Mouse (Mus musculus) kidney, adult 2 months (tissue): Measurements from ENCODE around the gene Arhgap17.

Source experiments
- CTCF ChIP-seq: fragments of 200-500 bp; conservative IDR thresholded peaks from 2 replicates; pipeline ENCODE4 v1.5.1; 2011; ENCODE audit warnings: low read depth, mild to moderate bottlenecking, control low read depth, low read length, moderate library complexity, mixed read lengths; ENCODE audit not compliant: insufficient read depth, insufficient read length
- POLR2A ChIP-seq: fragments of 200-500 bp; IDR thresholded peaks from one replicate; pipeline ENCODE4 v1.6.1; 2011; ENCODE audit warnings: low read depth, low read length, control low read depth

DNA sequence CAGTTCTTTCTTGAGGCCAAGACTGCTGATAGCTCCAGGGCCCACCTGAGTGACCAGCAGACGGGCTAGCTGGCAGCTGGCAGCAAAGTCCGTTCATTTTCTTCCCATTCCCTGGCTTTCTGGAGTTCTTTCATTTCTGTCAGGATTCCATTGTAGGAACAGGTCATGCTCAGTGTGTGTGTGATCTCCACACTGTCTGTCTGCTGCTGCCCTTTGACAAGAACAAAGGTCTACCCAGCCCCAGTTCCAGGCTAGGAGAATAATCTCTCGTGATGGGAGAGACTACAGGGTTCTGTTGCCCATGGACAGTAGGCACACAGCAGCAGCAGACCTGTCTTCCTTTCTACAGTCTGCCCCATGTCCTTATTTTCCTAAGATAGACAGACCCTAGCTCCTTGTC lies 47.9 kb upstream of the Arhgap17 start:
- TF ChIP-seq CTCF (no peak), POLR2A (no peak)
